ENCODE assay signal across 21 mouse cellular contexts in the genomic region with DNA sequence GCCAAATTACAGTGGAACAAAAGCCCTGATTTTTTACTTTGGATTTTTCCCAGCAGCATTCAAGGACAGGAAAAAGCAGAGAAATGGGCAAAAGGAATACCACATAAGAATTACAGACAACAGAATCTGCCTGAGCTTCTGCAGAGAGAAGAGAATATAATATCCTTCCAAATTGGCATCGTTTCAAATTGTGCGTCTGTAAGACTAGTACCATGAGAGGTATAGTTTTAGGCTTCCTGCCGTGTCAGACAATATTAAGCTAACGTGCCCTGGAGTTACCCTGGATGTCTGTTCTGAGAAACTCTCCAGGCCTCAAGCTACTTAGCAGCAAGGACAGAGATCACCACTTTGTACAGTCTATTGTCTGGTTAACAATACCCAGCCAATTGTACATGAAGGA.
DNase-seq lines count a peak whose midpoint lies in the region; ATAC-seq lines count a peak whose summit lies in the region.
"Had no signal": no experiment of that assay in that cellular context is flagged by ENCODE, and none has a peak within 500 bp of the region (broad histone marks: within the 10 kb centered on the region; RNA-seq: fewer than 3 reads in every experiment).

No protein-coding gene starts in this region.

- peak; percentile 7 to 16 for DNase-seq in heart, adult 18-20 months
- no peak for DNase-seq in heart, postnatal 10 days
- peak; percentile 33 for DNase-seq in retina, postnatal 1 day
- no peak for DNase-seq in ovary, postnatal 10 days (ENCODE audit: low spot score)
- DNase-seq: adrenal gland, adult 8-10 months; cerebellum, adult 9-11 months; gastrocnemius, postnatal 36 days; heart, postnatal 36 days; kidney, adult 9 months; kidney, postnatal 14 days; lung, adult 18-20 months; right cerebral cortex, adult 18-20 months; thymus, adult 18-20 months; thymus, postnatal 36 days had no signal

- intact Hi-C loops in heart, postnatal 10 days (cut with DNase I): no loop called here

- no peak overlapping the region for H3K4me3 ChIP-seq in midbrain, embryonic 15.5 days
- no peak overlapping the region for H3K4me3 ChIP-seq in midbrain, embryonic 13.5 days (replicated peaks)
- H3K4me3 ChIP-seq in forebrain, embryonic 16.5 days (replicated peaks; ENCODE audit: low read length): no peak overlapping the region
- H3K4me3 ChIP-seq: hindbrain, embryonic 15.5 days; limb, embryonic 12.5 days; liver, embryonic 12.5 days had no signal

- no peak overlapping the region for H3K9ac ChIP-seq in midbrain, embryonic 15.5 days
- no peak overlapping the region for H3K9ac ChIP-seq in midbrain, embryonic 13.5 days (replicated peaks)
- H3K9ac ChIP-seq in forebrain, embryonic 16.5 days (replicated peaks; ENCODE audit: low read depth, low read length): no peak overlapping the region
- H3K9ac ChIP-seq: hindbrain, embryonic 15.5 days; limb, embryonic 12.5 days; liver, embryonic 12.5 days had no signal

- H3K36me3 ChIP-seq in midbrain, embryonic 15.5 days (replicated peaks): no peaks in the 10 kb centered on the region
- no peaks in the 10 kb centered on the region for H3K36me3 ChIP-seq in midbrain, embryonic 13.5 days
- H3K36me3 ChIP-seq in forebrain, embryonic 16.5 days (ENCODE audit: control insufficient read depth, insufficient read depth): no peaks in the 10 kb centered on the region
- H3K36me3 ChIP-seq: hindbrain, embryonic 15.5 days; limb, embryonic 12.5 days; liver, embryonic 12.5 days had no signal

- H3K4me1 ChIP-seq in midbrain, embryonic 15.5 days: no peaks in the 10 kb centered on the region
- H3K4me1 ChIP-seq in midbrain, embryonic 13.5 days (replicated peaks): 0 out of 2 replicates have a peak, but pooled peaks cover 4% of the 10 kb centered on the region
- H3K4me1 ChIP-seq in forebrain, embryonic 16.5 days (replicated peaks; ENCODE audit: control insufficient read depth, insufficient read depth, low read length): no peaks in the 10 kb centered on the region
- H3K4me1 ChIP-seq: limb, embryonic 12.5 days; liver, embryonic 12.5 days had no signal

- H3K27ac ChIP-seq in midbrain, embryonic 15.5 days: no peak overlapping the region
- no peak overlapping the region for H3K27ac ChIP-seq in midbrain, embryonic 13.5 days
- H3K27ac ChIP-seq in forebrain, embryonic 16.5 days (ENCODE audit: low read length): no peak overlapping the region
- H3K27ac ChIP-seq: hindbrain, embryonic 15.5 days; limb, embryonic 12.5 days; liver, embryonic 12.5 days had no signal

- WGBS in midbrain, embryonic 15.5 days: 35% methylated on average over 4 of the region's 4 CpGs
- 48% methylated on average over 4 of the region's 4 CpGs for WGBS in midbrain, embryonic 13.5 days
- 36% methylated on average over 4 of the region's 4 CpGs for WGBS in forebrain, embryonic 16.5 days

- H3K4me2 ChIP-seq in midbrain, embryonic 15.5 days: no peak overlapping the region
- H3K4me2 ChIP-seq in midbrain, embryonic 13.5 days (replicated peaks): no peak overlapping the region
- no peak overlapping the region for H3K4me2 ChIP-seq in forebrain, embryonic 16.5 days (ENCODE audit: low read length)
- H3K4me2 ChIP-seq: hindbrain, embryonic 15.5 days; limb, embryonic 12.5 days; liver, embryonic 12.5 days had no signal

- no peaks in the 10 kb centered on the region for H3K27me3 ChIP-seq in midbrain, embryonic 15.5 days (replicated peaks)
- H3K27me3 ChIP-seq in midbrain, embryonic 13.5 days: no peaks in the 10 kb centered on the region
- no peaks in the 10 kb centered on the region for H3K27me3 ChIP-seq in forebrain, embryonic 16.5 days (replicated peaks; ENCODE audit: control insufficient read depth, insufficient read depth, low read length)
- H3K27me3 ChIP-seq: hindbrain, embryonic 15.5 days; limb, embryonic 12.5 days; liver, embryonic 12.5 days had no signal

- ATAC-seq in midbrain, embryonic 15.5 days (replicated peaks): 0 out of 2 replicates have a peak, but pooled peaks have one; percentile 39
- ATAC-seq in midbrain, embryonic 13.5 days: no peak
- peak; percentile 62 for ATAC-seq in forebrain, embryonic 16.5 days
- ATAC-seq: intestine, embryonic 16.5 days; liver, embryonic 12.5 days had no signal

- no peaks in the 10 kb centered on the region for H3K9me3 ChIP-seq in midbrain, embryonic 15.5 days
- H3K9me3 ChIP-seq in midbrain, embryonic 13.5 days: no peaks in the 10 kb centered on the region
- no peaks in the 10 kb centered on the region for H3K9me3 ChIP-seq in forebrain, embryonic 16.5 days (ENCODE audit: control insufficient read depth, low read length)
- H3K9me3 ChIP-seq: hindbrain, embryonic 15.5 days; limb, embryonic 12.5 days; liver, embryonic 12.5 days had no signal

Comparison
In these comparisons a context has a peak if more than half of its experiments do, and no peak if none do; other contexts are left out.
1. DNase-seq: peak in heart, adult 18-20 months (2 of 2) and retina, postnatal 1 day (single experiment); none in heart, postnatal 10 days (0 of 2) and ovary, postnatal 10 days (single experiment).